Mouse (Mus musculus) MEL (cell line): ENCODE results near the gene Grb7. TPM values are rescaled to one million over a fixed set of nuclear protein-coding genes. Genes with fewer than 3 reads are reported as not detected.

ENCODE experiments used
- DNase-seq: peaks from one replicate; pipeline ENCODE4 v3.0.0; 2011; ENCODE audit warnings: low read depth, low spot score
- H3K27ac ChIP-seq: 2 replicates; pipeline ENCODE4 v1.5.1; 2012; ENCODE audit warnings: low read depth, mild to moderate bottlenecking, control low read depth, low read length, moderate library complexity; ENCODE audit not compliant: control insufficient read depth
- H3K27me3 ChIP-seq, 2 experiments: fragments of 150-350 bp in 1 of 2; sonication (generic) in 1 of 2; 2 replicates each; pipeline ENCODE4 v1.6.1; 2012; ENCODE audit warnings: low read length in 2 of 2, mild to moderate bottlenecking in 2 of 2, improper control_type of control experiment in 1 of 2, moderate library complexity in 1 of 2; ENCODE audit not compliant: insufficient read depth in 2 of 2, control insufficient read depth in 1 of 2
- H3K36me3 ChIP-seq, 2 experiments: 2 replicates each; pipeline ENCODE4 v1.6.1; 2012 to 2014; ENCODE audit warnings: low read length in 2 of 2, improper control_type of control experiment in 1 of 2, inconsistent platforms in 1 of 2, mild to moderate bottlenecking in 1 of 2; ENCODE audit not compliant: insufficient read depth in 2 of 2, control insufficient read depth in 1 of 2
- H3K4me1 ChIP-seq, 2 experiments: fragments of 150-350 bp in 1 of 2; sonication (generic) in 1 of 2; 2 replicates each; pipeline ENCODE4 v1.6.1; 2012; ENCODE audit warnings: low read length in 2 of 2, improper control_type of control experiment in 1 of 2, mild to moderate bottlenecking in 1 of 2; ENCODE audit not compliant: insufficient read depth in 2 of 2, control insufficient read depth in 1 of 2
- H3K4me3 ChIP-seq, 2 experiments: fragments of 150-350 bp in 1 of 2; sonication (generic) in 1 of 2; 2 replicates each; pipeline ENCODE4 v1.5.1; 2012; ENCODE audit warnings: low read depth in 2 of 2, low read length in 2 of 2, mild to moderate bottlenecking in 2 of 2, moderate library complexity in 2 of 2, control low read depth in 1 of 2, improper control_type of control experiment in 1 of 2; ENCODE audit not compliant: control insufficient read depth in 1 of 2, insufficient read depth in 1 of 2
- H3K79me2 ChIP-seq: 2 replicates; pipeline ENCODE4 v1.6.1; 2012; ENCODE audit warnings: mild to moderate bottlenecking, low read length, moderate library complexity; ENCODE audit not compliant: control insufficient read depth, poor library complexity, insufficient read depth
- H3K9ac ChIP-seq: 2 replicates; pipeline ENCODE4 v1.6.1; 2012; ENCODE audit warnings: low read depth, mild to moderate bottlenecking, control low read depth, low read length, moderate library complexity; ENCODE audit not compliant: control insufficient read depth, poor library complexity, severe bottlenecking
- H3K9me3 ChIP-seq: fragments of 150-350 bp; sonication (generic); replicated peaks from 2 replicates; pipeline ENCODE4 v1.6.1; 2012; ENCODE audit warnings: mild to moderate bottlenecking, low read length, improper control_type of control experiment, moderate library complexity; ENCODE audit not compliant: insufficient read depth
- CHD2 ChIP-seq: IDR thresholded peaks from 2 replicates; pipeline ENCODE4 v1.6.1; 2011; ENCODE audit warnings: low read length, improper control_type of control experiment
- E2F4 ChIP-seq: IDR thresholded peaks from 2 replicates; pipeline ENCODE4 v1.6.1; 2011; ENCODE audit warnings: low read depth, low read length, improper control_type of control experiment, borderline replicate concordance
- ELF1 ChIP-seq: IDR thresholded peaks from 2 replicates; pipeline ENCODE4 v1.6.1; 2014; ENCODE audit warnings: low read depth, mild to moderate bottlenecking, inconsistent platforms, low read length, improper control_type of control experiment, moderate library complexity
- EP300 ChIP-seq, 2 experiments: IDR thresholded peaks; 2 replicates each; pipeline ENCODE4 v1.6.1; 2011; ENCODE audit warnings: improper control_type of control experiment in 2 of 2, low read length in 2 of 2, low read depth in 1 of 2, mild to moderate bottlenecking in 1 of 2
- GABPA ChIP-seq: IDR thresholded peaks from 2 replicates; pipeline ENCODE4 v1.6.1; 2012; ENCODE audit warnings: low read depth, mild to moderate bottlenecking, inconsistent platforms, low read length, improper control_type of control experiment, moderate library complexity
- MAX ChIP-seq: IDR thresholded peaks from 2 replicates; pipeline ENCODE4 v1.6.1; 2011; ENCODE audit warnings: low read length, improper control_type of control experiment
- MAZ ChIP-seq: IDR thresholded peaks from 2 replicates; pipeline ENCODE4 v1.6.1; 2012; ENCODE audit warnings: low read depth, mild to moderate bottlenecking, inconsistent platforms, low read length, improper control_type of control experiment
- MXI1 ChIP-seq: IDR thresholded peaks from 2 replicates; pipeline ENCODE4 v1.6.1; 2011; ENCODE audit warnings: mild to moderate bottlenecking, low read depth, low read length, improper control_type of control experiment
- NELFE ChIP-seq: IDR thresholded peaks from 2 replicates; pipeline ENCODE4 v1.6.1; 2011; ENCODE audit warnings: low read depth, low read length, improper control_type of control experiment
- NRF1 ChIP-seq: IDR thresholded peaks from 2 replicates; pipeline ENCODE4 v1.6.1; 2014; ENCODE audit warnings: low read depth, mild to moderate bottlenecking, inconsistent platforms, low read length, improper control_type of control experiment, moderate library complexity; ENCODE audit not compliant: poor library complexity, insufficient read depth, severe bottlenecking
- POLR2AphosphoS2 ChIP-seq: IDR thresholded peaks from 2 replicates; pipeline ENCODE4 v1.6.1; 2011; ENCODE audit warnings: low read length, improper control_type of control experiment
- SIN3A ChIP-seq: IDR thresholded peaks from 2 replicates; pipeline ENCODE4 v1.6.1; 2012; ENCODE audit warnings: low read length, improper control_type of control experiment, inconsistent platforms
- SMC3 ChIP-seq: IDR thresholded peaks from 2 replicates; pipeline ENCODE4 v1.6.1; 2011; ENCODE audit warnings: low read depth, low read length, improper control_type of control experiment
- TBP ChIP-seq: IDR thresholded peaks from 2 replicates; pipeline ENCODE4 v1.8.0; 2011; ENCODE audit warnings: low read depth, low read length, improper control_type of control experiment
- TCF12 ChIP-seq: IDR thresholded peaks from 2 replicates; pipeline ENCODE4 v1.6.1; 2014; ENCODE audit warnings: low read depth, mild to moderate bottlenecking, inconsistent platforms, low read length, improper control_type of control experiment, moderate library complexity
- UBTF ChIP-seq: IDR thresholded peaks from 2 replicates; pipeline ENCODE4 v1.6.1; 2012; ENCODE audit warnings: low read depth, mild to moderate bottlenecking, inconsistent platforms, low read length, improper control_type of control experiment, moderate library complexity, borderline replicate concordance; ENCODE audit not compliant: insufficient read depth
- USF1 ChIP-seq: IDR thresholded peaks from 2 replicates; pipeline ENCODE4 v1.6.1; 2014; ENCODE audit warnings: low read depth, mild to moderate bottlenecking, inconsistent platforms, low read length, improper control_type of control experiment, moderate library complexity
- ZC3H11A ChIP-seq: IDR thresholded peaks from 2 replicates; pipeline ENCODE4 v1.6.1; 2012; ENCODE audit warnings: low read depth, mild to moderate bottlenecking, inconsistent platforms, low read length, improper control_type of control experiment
- polyA plus RNA-seq, 2 experiments: library from polyadenylated mRNA; stranded (reverse) in 1 of 2; unstranded in 1 of 2; fragments of >175 nt in 1 of 2; fragments of >200 nt in 1 of 2; gene quantifications; 2 replicates each; pipeline versions ENCODE4 v1.2.1 to v1.2.4; 2012; ENCODE audit warnings: low replicate concordance in 2 of 2, low read depth in 1 of 2; ENCODE audit not compliant: insufficient read length in 2 of 2, insufficient read depth in 1 of 2, missing spikeins in 1 of 2
- total RNA-seq: library from RNA; depleted of rRNA; stranded (reverse); fragments of 300-350 nt; gene quantifications from 2 replicates; pipeline ENCODE4 v1.2.3, GENCODE M21; 2012; rRNA removed

Gene Grb7
- total and polyA plus RNA-seq, 3 experiments: 0.21 TPM; not detected in 2

DNA sequence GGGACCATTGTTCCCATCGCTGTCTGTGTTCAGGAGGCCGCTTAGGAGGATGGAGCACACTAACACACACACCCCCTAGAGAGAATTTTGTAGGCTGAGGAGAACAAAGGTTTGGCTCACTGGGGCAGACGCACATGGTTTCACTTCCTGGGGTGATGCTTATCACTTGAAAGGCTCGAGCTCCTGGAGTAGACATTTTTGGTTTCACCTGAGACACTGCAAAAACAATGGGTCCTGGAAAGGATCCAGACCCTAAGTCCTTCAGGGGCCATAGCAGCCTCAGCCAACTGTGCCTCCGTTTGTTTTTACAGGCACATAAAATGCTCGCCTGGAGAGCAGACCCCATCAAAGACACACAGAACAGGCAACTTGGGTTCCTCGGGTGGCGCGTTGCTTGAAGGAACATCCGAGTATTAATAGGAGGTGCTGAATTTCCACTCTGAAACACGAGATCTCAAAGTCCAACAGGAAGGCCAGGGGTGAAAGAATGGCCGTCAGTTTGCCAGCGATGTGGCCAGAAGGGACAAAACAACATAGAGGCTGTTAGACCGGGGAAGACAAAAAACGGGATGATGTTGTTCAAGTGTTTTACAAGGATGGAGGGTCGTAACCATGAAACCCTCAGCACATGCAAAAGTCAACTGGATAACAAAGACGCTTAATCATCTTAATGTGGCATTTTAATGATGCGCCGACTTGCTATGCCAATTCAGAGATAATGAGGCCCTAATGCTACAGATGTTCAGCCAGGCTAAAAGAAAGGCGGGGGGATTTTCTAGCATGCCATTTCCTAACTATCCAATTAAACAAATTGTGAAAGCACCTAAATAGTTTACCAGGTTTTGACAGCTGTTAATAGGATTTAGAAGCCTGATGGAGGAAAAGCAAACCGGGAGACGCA is 51.4 kb downstream of the Grb7 start:
- H3K79me2 ChIP-seq: no peaks in the 10 kb centered on the region
- H3K9ac ChIP-seq: no peak overlapping the region
- DNase-seq: no peak
- H3K27ac ChIP-seq: no peak overlapping the region
- no peaks in the 10 kb centered on the region for H3K4me1 ChIP-seq
- no peak overlapping the region for H3K4me3 ChIP-seq
- H3K9me3 ChIP-seq: no peaks in the 10 kb centered on the region
- peaks cover 21 to 38% of the 10 kb centered on the region in 2 experiments for H3K27me3 ChIP-seq
- H3K36me3 ChIP-seq: no peaks in the 10 kb centered on the region
- no peak for TF ChIP-seq TBP
- no peak for TF ChIP-seq SIN3A
- TF ChIP-seq MAX: no peak
- no peak for TF ChIP-seq TCF12
- TF ChIP-seq MAZ: no peak
- no peak for TF ChIP-seq ELF1
- TF ChIP-seq UBTF: no peak
- no peak for TF ChIP-seq MXI1
- no peak for TF ChIP-seq SMC3

DNA sequence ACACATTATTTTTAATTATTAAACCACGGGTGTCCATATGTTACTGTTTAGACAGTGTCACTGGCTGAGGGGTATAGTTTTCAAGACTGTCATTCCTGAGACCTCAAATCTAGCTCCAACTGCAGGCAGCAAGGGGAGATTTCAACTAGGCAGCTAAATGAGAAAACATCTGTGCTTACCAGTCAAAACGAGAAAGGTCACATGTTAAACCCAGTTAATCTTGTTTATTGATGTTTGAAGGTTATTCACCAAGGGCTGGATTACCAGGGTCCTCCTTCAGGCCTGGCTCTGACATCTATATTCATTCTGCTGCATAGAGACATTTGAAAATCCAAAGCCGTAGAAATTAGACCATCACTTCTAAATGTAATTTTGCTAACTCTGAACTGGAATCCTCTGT is 58.7 kb downstream of the Grb7 start:
- Histone ChIP-seq H3K4me3 (no peak overlapping the region), H3K4me1 (no peaks in the 10 kb centered on the region), H3K9ac (no peak overlapping the region), H3K36me3 (no peaks in the 10 kb centered on the region), H3K9me3 (no peaks in the 10 kb centered on the region), H3K27ac (no peak overlapping the region), H3K27me3 (peaks cover 12 to 16% of the 10 kb centered on the region in 2 experiments), H3K79me2 (no peaks in the 10 kb centered on the region)
- no peak for TF ChIP-seq GABPA
- no peak for TF ChIP-seq POLR2AphosphoS2
- TF ChIP-seq NELFE: no peak
- no peak for TF ChIP-seq USF1
- TF ChIP-seq CHD2: no peak
- no peak for TF ChIP-seq NRF1
- TF ChIP-seq E2F4: no peak
- no peak for TF ChIP-seq ZC3H11A
- TF ChIP-seq EP300 (IDR thresholded peaks at IDR 0.05; ENCODE audit: low read depth in 1 of 2, low read length in 2 of 2): no peak
- no peak for DNase-seq

Other genes with a start within 250 kb of the Grb7 start
- 34.3 and 35.2 TPM in 2 replicates for gene Cdk12, start 243.3 kb upstream of the Grb7 start, total RNA-seq
- 10 to 100 TPM; 34.6 to 45.5 TPM for gene Cdk12, start 243.3 kb upstream of the Grb7 start, polyA plus RNA-seq
- not detected in 2 replicates for gene Neurod2, start 116.7 kb upstream of the Grb7 start, total RNA-seq
- not detected for gene Neurod2, start 116.7 kb upstream of the Grb7 start, polyA plus RNA-seq
- 25.4 and 35.2 TPM in 2 replicates for gene Ppp1r1b, start 98.0 kb upstream of the Grb7 start, total RNA-seq
- gene Ppp1r1b, start 98.0 kb upstream of the Grb7 start, polyA plus RNA-seq: 100 to 1,000 TPM in 1 of 2 experiments, not detected in 1; 114 TPM
- 61.7 and 62.5 TPM in 2 replicates for gene Stard3, start 88.0 kb upstream of the Grb7 start, total RNA-seq
- gene Stard3, start 88.0 kb upstream of the Grb7 start, polyA plus RNA-seq: 10 to 100 TPM in 1 of 2 experiments, not detected in 1; 53.0 TPM
- gene Tcap, start 62.6 kb upstream of the Grb7 start, total RNA-seq: not detected in 2 replicates
- under 1 TPM in 1 of 2 experiments, not detected in 1; 0.07 TPM for gene Tcap, start 62.6 kb upstream of the Grb7 start, polyA plus RNA-seq
- not detected in 2 replicates for gene Pnmt, start 59.9 kb upstream of the Grb7 start, total RNA-seq
- gene Pnmt, start 59.9 kb upstream of the Grb7 start, polyA plus RNA-seq: not detected
- 5.9 and 7.4 TPM in 2 replicates for gene Pgap3, start 45.9 kb upstream of the Grb7 start, total RNA-seq
- gene Pgap3, start 45.9 kb upstream of the Grb7 start, polyA plus RNA-seq: 1 to 10 TPM in 1 of 2 experiments, not detected in 1; 8.4 TPM
- gene Erbb2, start 33.9 kb upstream of the Grb7 start, total RNA-seq: not detected in 2 replicates
- gene Erbb2, start 33.9 kb upstream of the Grb7 start, polyA plus RNA-seq: not detected
- 74.0 and 93.2 TPM in 2 replicates for gene Mien1, start 7.4 kb upstream of the Grb7 start, total RNA-seq
- gene Mien1, start 7.4 kb upstream of the Grb7 start, polyA plus RNA-seq: 10 to 100 TPM in 1 of 2 experiments, not detected in 1; 71.6 TPM
- gene Ikzf3, start 99.6 kb downstream of the Grb7 start, total RNA-seq: 0.12 TPM in 1 of 2 replicates, not detected in the other
- gene Ikzf3, start 99.6 kb downstream of the Grb7 start, polyA plus RNA-seq: not detected
- gene Zpbp2, start 104.7 kb downstream of the Grb7 start, total RNA-seq: 0.12 and 0.42 TPM in 2 replicates
- under 1 TPM in 1 of 2 experiments, not detected in 1; 0.58 TPM for gene Zpbp2, start 104.7 kb downstream of the Grb7 start, polyA plus RNA-seq
- 60.3 and 93.7 TPM in 2 replicates for gene Ormdl3, start 141.0 kb downstream of the Grb7 start, total RNA-seq
- 10 to 100 TPM in 1 of 2 experiments, not detected in 1; 52.7 TPM for gene Ormdl3, start 141.0 kb downstream of the Grb7 start, polyA plus RNA-seq
- gene Lrrc3c, start 151.9 kb downstream of the Grb7 start, total RNA-seq: not detected in 2 replicates
- not detected for gene Lrrc3c, start 151.9 kb downstream of the Grb7 start, polyA plus RNA-seq
- gene Gm12355, start 179.3 kb downstream of the Grb7 start, total RNA-seq: 2.1 and 3.4 TPM in 2 replicates
- gene Gm12355, start 179.3 kb downstream of the Grb7 start, polyA plus RNA-seq: under 1 TPM in 1 of 2 experiments, not detected in 1; 0.58 TPM
- gene Gsdma3, start 180.0 kb downstream of the Grb7 start, total RNA-seq: not detected in 2 replicates
- gene Gsdma3, start 180.0 kb downstream of the Grb7 start, polyA plus RNA-seq: not detected
- not detected in 2 replicates for gene Gsdma2, start 200.4 kb downstream of the Grb7 start, total RNA-seq
- not detected for gene Gsdma2, start 200.4 kb downstream of the Grb7 start, polyA plus RNA-seq
- 0.23 and 0.62 TPM in 2 replicates for gene Gsdma, start 218.0 kb downstream of the Grb7 start, total RNA-seq
- 1 to 10 TPM in 1 of 2 experiments, not detected in 1; 1.2 TPM for gene Gsdma, start 218.0 kb downstream of the Grb7 start, polyA plus RNA-seq
- gene Psmd3, start 236.2 kb downstream of the Grb7 start, total RNA-seq: 350 and 385 TPM in 2 replicates
- 100 to 1,000 TPM; 214 to 417 TPM for gene Psmd3, start 236.2 kb downstream of the Grb7 start, polyA plus RNA-seq